Mouse (Mus musculus) embryonic facial prominence, embryonic 12.5 days (tissue): ENCODE measurements around the gene Mrps5. TPM values are rescaled to one million over a fixed set of nuclear protein-coding genes. Genes with fewer than 3 reads are reported as not detected.
"Not testable (repeated sequence)": the region's sequence is repeated elsewhere in the genome, so short reads cannot be mapped to it uniquely, and the experiment has no call there.

ENCODE experiments used
- ATAC-seq: fragments of 200-750 bp; cut with Nextera tagmentation; 2 replicates; pipeline ENCODE4 v1.8.0; 2017; ENCODE audit not compliant: insufficient number of reproducible peaks, insufficient read depth, low FRiP score, low TSS enrichment
- H3K27ac ChIP-seq: fragments of 300-500 bp; sonication (generic); 2 replicates; pipeline ENCODE4 v1.5.1; 2016; ENCODE audit warnings: mild to moderate bottlenecking
- H3K27me3 ChIP-seq: fragments of 300-500 bp; sonication (generic); 2 replicates; pipeline ENCODE4 v1.6.1; 2016; ENCODE audit warnings: mild to moderate bottlenecking, moderate library complexity
- H3K36me3 ChIP-seq: fragments of 300-500 bp; sonication (generic); 2 replicates; pipeline ENCODE4 v1.6.1; 2016; ENCODE audit warnings: mild to moderate bottlenecking
- H3K4me1 ChIP-seq: fragments of 300-500 bp; sonication (generic); 2 replicates; pipeline ENCODE4 v1.6.1; 2016
- H3K4me2 ChIP-seq: fragments of 300-500 bp; sonication (generic); replicated peaks from 2 replicates; pipeline ENCODE4 v1.6.1; 2016; ENCODE audit warnings: mild to moderate bottlenecking, moderate library complexity
- H3K4me3 ChIP-seq: fragments of 300-500 bp; sonication (generic); 2 replicates; pipeline ENCODE4 v1.5.1; 2016; ENCODE audit warnings: mild to moderate bottlenecking
- H3K9ac ChIP-seq: fragments of 300-500 bp; sonication (generic); 2 replicates; pipeline ENCODE4 v1.6.1; 2016; ENCODE audit warnings: mild to moderate bottlenecking, moderate library complexity
- H3K9me3 ChIP-seq: fragments of 300-500 bp; sonication (generic); 2 replicates; pipeline ENCODE4 v1.6.1; 2016; ENCODE audit warnings: mild to moderate bottlenecking, moderate library complexity
- WGBS: fragments of 180-500 bp; shearing (Covaris S2); methylation state at CpG from one replicate; pipeline ENCODE4 v1.1.7; 2016; 5-methylcytosine and 5-hydroxymethylcytosine counted together
- polyA plus RNA-seq: library from polyadenylated mRNA; unstranded; fragments of >200 nt; fragmentation: Nextera tagmentation; extraction: Ambion mirVana; gene quantifications from 2 replicates; pipeline ENCODE4 v1.2.1, GENCODE M21; 2016

The Mrps5 gene
- polyA plus RNA-seq, 1 experiment from 2014 or later = 139 TPM

DNA sequence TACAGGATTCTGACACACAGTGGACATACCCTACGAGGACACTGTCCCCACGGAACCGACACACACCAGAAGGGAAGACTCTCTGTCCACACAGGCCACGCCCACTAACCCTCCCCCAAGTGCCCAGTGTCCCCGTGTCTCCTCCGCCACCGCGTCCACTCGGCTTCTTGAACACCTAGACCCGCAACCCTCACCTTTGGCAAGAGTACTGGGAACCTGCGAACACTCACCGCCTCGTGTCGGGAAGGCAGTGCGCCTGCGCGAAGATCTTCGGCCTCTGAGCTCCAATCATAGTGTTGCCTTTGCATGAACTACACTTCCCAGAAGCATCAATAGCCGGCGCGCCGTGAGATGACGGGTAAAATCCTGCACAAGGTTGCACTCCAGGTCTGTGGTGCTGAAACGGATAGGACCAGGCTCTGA is 2.6 kb upstream of the Mrps5 start:
- Histone ChIP-seq H3K27me3 (no peaks in the 10 kb centered on the region), H3K9ac (peak overlapping the region; percentile 66), H3K4me3 (peak overlapping the region; percentile 71), H3K4me1 (peaks cover 29% of the 10 kb centered on the region), H3K27ac (no peak overlapping the region), H3K9me3 (no peaks in the 10 kb centered on the region), H3K4me2 (peak overlapping the region; percentile 62), H3K36me3 (no peaks in the 10 kb centered on the region; the same call in 1 of the 2 replicates)
- WGBS = under 1% methylated on average over 24 of the region's 24 CpGs
- ATAC-seq = peak; percentile 78

DNA sequence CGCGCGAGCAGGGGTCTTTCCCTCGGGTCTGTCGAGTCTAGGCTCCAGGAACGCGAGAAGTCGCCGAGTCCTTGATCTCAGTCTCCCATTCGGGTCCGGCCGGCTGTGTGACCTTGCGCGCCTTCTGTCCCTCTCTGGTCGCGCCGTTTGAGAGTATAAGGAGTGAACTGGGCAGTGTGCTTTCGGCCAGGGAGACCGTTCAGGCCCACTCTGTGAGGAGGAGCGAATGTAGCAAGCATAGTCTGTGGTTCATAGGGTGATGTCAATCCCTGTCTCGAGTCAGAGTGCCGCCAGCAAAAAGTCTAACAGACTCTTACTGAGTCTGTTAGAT is 457 bp downstream of the Mrps5 start:
- Histone ChIP-seq H3K27me3 (no peaks in the 10 kb centered on the region), H3K4me1 (peaks cover 29% of the 10 kb centered on the region), H3K36me3 (peaks cover under 1% of the 10 kb centered on the region; the same call in 1 of the 2 replicates), H3K4me3 (peak overlapping the region; percentile 94), H3K27ac (peak overlapping the region; percentile 82), H3K9me3 (no peaks in the 10 kb centered on the region), H3K9ac (peak overlapping the region; percentile 80), H3K4me2 (peak overlapping the region; percentile 77)
- WGBS = under 1% methylated on average over 22 of the region's 22 CpGs
- ATAC-seq = no peak; the same call in 1 of the 2 replicates

DNA sequence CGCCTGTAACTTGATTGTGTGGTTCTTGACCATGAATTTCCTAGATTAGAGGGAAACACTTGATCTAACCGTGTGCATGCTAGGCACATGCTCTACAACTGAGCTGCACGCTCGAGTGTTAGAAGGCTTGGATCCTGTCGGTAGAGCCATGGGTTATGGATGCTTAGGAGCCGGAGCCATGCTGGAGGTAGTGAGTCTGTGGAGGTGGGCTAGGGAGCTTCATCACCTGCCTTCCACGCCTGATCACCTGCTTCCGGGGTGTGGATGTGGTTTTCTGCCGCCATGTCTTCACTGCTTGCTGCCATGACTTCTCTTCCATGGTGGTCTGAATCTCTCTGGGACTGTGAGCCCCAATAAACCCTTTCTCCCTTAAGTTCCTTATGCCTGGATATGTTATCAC is 1.9 kb downstream of the Mrps5 start:
- Histone ChIP-seq H3K36me3 (peaks cover 13% of the 10 kb centered on the region), H3K4me3 (no peak overlapping the region), H3K9me3 (no peaks in the 10 kb centered on the region), H3K9ac (no peak overlapping the region), H3K4me2 (no peak overlapping the region), H3K27me3 (no peaks in the 10 kb centered on the region), H3K4me1 (peaks cover 22% of the 10 kb centered on the region), H3K27ac (no peak overlapping the region)
- 92% methylated on average over 9 of the region's 9 CpGs for WGBS
- ATAC-seq = no peak

DNA sequence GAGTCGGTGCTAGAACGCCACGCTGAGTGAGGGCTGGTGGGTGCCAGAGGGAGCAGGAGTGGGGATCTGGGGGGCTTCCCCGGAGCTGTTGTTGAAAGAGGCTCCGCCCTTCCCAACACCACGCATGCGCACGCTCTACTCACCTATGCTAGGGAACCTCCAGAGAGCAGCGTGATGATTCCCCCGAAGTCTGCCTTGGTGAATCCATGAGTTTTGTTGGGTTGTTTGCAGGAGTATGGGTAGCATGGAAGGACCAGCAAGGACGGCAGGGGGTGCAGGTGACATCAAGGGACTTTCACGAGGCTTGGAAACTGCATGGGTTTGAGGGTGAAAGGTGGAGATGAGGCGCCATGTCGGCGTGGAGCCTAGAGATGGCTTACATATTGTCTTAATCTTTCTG is 3.2 kb downstream of the Mrps5 start:
- ATAC-seq = no peak
- Histone ChIP-seq H3K4me3 (no peak overlapping the region), H3K4me2 (no peak overlapping the region), H3K4me1 (peaks cover 17% of the 10 kb centered on the region), H3K27me3 (no peaks in the 10 kb centered on the region), H3K9me3 (no peaks in the 10 kb centered on the region), H3K9ac (no peak overlapping the region), H3K36me3 (peaks cover 24% of the 10 kb centered on the region), H3K27ac (no peak overlapping the region)
- WGBS = 78% methylated on average over 15 of the region's 15 CpGs

DNA sequence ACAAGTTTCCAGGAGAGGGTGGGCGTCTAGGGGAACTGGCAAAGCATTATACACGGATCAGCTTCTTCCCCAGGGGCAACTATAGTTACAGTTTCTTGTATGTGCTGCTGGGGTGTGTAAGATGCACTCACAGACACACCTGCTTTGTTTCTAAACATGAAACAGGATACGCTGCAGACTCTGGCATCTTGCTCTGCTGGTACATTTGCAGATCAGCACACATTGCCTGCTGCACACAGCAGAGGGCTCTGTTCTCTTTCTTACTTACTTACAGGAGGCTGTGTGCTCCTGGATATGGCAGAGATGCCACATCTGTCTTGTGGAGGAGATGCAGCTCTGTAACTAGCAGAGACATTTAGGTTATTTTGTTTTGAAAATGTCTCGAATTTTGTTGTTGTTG is 3.8 kb downstream of the Mrps5 start:
- peaks cover 30% of the 10 kb centered on the region for H3K36me3 ChIP-seq
- 62% methylated on average over 4 of the region's 4 CpGs for WGBS
- ATAC-seq = no peak
- no peak overlapping the region for H3K4me3 ChIP-seq
- no peak overlapping the region for H3K27ac ChIP-seq
- no peaks in the 10 kb centered on the region for H3K27me3 ChIP-seq
- H3K9me3 ChIP-seq = no peaks in the 10 kb centered on the region
- H3K4me2 ChIP-seq = no peak overlapping the region
- H3K9ac ChIP-seq = no peak overlapping the region
- H3K4me1 ChIP-seq = peaks cover 17% of the 10 kb centered on the region

DNA sequence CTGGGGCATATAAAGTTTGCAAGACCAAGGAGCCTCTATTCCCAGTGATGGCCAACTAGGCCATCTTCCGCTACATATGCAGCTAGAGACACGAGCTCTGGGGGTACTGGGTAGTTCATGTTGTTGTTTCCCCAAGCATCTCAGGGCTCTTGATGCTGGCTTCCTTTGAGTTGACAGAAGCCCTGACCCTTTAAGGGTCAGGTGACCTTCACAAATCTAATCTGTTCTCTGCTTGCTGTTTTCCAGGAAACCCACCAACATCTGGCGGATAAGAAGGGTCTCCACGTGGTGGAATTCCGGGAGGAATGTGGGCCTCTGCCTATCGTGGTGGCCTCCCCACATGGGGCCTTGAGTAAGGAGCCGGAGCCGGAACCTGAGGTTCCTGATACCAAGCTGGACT is 16.4 kb downstream of the Mrps5 start:
- not testable (repeated sequence) for H3K9me3 ChIP-seq, ATAC-seq, H3K4me2 ChIP-seq

GRCm38 (mm10) chr2:127605203-127605602 is 18.2 kb downstream of the Mrps5 start:
- Histone ChIP-seq H3K4me2 (no peak overlapping the region), H3K9ac (no peak overlapping the region), H3K27me3 (no peaks in the 10 kb centered on the region), H3K4me1 (peaks cover 12% of the 10 kb centered on the region), H3K4me3 (no peak overlapping the region), H3K9me3 (no peaks in the 10 kb centered on the region), H3K36me3 (peaks cover 51% of the 10 kb centered on the region), H3K27ac (no peak overlapping the region)
- 92% methylated on average over 3 of the region's 3 CpGs for WGBS
- no peak for ATAC-seq

More for the DNA sequence above, 16.4 kb downstream of the Mrps5 start:
- 77% methylated on average over 6 of the region's 8 CpGs for WGBS
- peaks cover 68% of the 10 kb centered on the region for H3K36me3 ChIP-seq
- not testable (repeated sequence) for H3K27me3 ChIP-seq, H3K4me1 ChIP-seq, H3K9ac ChIP-seq, H3K27ac ChIP-seq, H3K4me3 ChIP-seq

DNA sequence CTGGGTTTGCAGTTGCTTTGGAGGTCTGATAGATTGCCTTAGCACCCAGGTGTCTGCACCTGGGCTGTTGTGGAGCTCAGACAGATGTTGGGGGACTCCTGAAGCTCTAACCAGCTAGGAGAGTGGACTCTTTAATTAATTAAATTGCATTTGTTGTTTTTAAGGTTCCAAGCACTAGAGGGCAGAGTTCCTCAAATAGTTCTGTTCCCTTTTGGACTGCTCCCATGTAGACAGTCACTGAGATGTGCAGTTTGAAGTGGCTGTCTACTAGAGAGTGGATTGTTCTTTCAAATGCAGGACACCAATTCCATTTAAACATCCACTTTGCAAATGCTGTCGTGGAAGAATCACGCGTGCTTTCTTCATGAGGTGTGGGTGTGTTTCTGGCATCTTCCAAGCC is 21.2 kb downstream of the Mrps5 start:
- Histone ChIP-seq H3K27ac (no peak overlapping the region), H3K9ac (no peak overlapping the region), H3K4me1 (peaks cover 12% of the 10 kb centered on the region), H3K9me3 (no peaks in the 10 kb centered on the region), H3K27me3 (no peaks in the 10 kb centered on the region), H3K36me3 (peaks cover 26% of the 10 kb centered on the region), H3K4me3 (no peak overlapping the region), H3K4me2 (no peak overlapping the region)
- no peak for ATAC-seq
- WGBS = 47% methylated on average over 3 of the region's 3 CpGs

- Histone ChIP-seq H3K4me1 (peaks cover 12% of the 10 kb centered on the region), H3K27me3 (no peaks in the 10 kb centered on the region), H3K9me3 (no peaks in the 10 kb centered on the region), H3K27ac (no peak overlapping the region), H3K36me3 (peaks cover 25% of the 10 kb centered on the region), H3K9ac (no peak overlapping the region), H3K4me3 (no peak overlapping the region), H3K4me2 (no peak overlapping the region)
- WGBS = 5% methylated on average over 5 of the region's 5 CpGs
- peak; percentile 71; the same call in 1 of the 2 replicates for ATAC-seq
Measured at GRCm38 (mm10) chr2:127608986-127609385, 22.0 kb downstream of the Mrps5 start.

DNA sequence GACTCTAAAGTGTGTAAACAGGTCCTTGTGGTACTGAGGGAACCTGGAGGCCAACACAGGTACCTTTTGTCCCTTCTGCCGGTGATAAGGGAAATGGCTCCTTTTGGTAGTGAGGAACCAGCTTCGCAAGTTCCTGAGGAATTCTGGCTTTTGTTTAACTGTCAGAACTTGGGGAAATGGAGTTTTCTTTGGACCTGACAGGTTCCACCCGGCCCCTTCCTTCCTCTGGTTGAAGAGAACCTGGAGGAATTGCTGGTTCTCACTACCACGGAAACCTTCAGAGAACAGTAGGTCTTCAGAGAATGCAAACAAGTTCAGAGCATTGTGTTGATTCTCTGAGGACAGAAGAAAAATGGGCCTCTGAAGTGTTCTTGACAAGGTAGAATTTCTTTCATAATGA is 24.4 kb downstream of the Mrps5 start:
- Histone ChIP-seq H3K27me3 (no peaks in the 10 kb centered on the region), H3K9ac (no peak overlapping the region), H3K27ac (no peak overlapping the region), H3K4me1 (peaks cover 12% of the 10 kb centered on the region), H3K4me3 (no peak overlapping the region), H3K9me3 (no peaks in the 10 kb centered on the region), H3K36me3 (0 out of 2 replicates have a peak, but pooled peaks cover under 1% of the 10 kb centered on the region), H3K4me2 (no peak overlapping the region)
- WGBS = 82% methylated on average over 4 of the region's 4 CpGs
- no peak for ATAC-seq

GRCm38 (mm10) chr2:127612288-127612687 is 25.3 kb downstream of the Mrps5 start:
- H3K27me3 ChIP-seq = no peaks in the 10 kb centered on the region
- no peak overlapping the region for H3K9ac ChIP-seq
- peaks cover 12% of the 10 kb centered on the region for H3K4me1 ChIP-seq
- no peak overlapping the region for H3K27ac ChIP-seq
- no peaks in the 10 kb centered on the region for H3K9me3 ChIP-seq
- ATAC-seq = no peak
- H3K4me3 ChIP-seq = no peak overlapping the region
- 88% methylated on average over 4 of the region's 4 CpGs for WGBS
- no peaks in the 10 kb centered on the region for H3K36me3 ChIP-seq
- no peak overlapping the region for H3K4me2 ChIP-seq

DNA sequence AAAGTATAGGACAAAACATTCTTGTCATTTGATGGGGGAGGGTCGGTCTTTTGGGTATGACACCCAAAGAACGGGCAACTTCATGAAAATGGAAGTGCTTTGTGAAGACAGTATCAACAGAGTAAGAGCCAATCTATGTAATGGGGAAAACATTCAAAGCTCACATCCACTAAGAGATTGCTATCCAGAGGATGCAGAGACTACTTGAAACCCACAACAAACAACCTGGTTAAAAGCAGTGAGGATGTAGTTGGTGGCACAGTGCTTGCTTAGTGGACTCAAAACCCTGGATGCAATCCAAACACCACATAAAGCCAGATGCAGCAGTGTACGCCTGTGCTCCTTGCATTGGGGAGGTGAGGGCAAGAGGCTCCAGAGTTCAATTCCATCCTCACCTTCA is 32.3 kb downstream of the Mrps5 start:
- no peaks in the 10 kb centered on the region for H3K9me3 ChIP-seq
- H3K9ac ChIP-seq = no peak overlapping the region
- H3K4me1 ChIP-seq = no peaks in the 10 kb centered on the region
- WGBS = 82% methylated on average over 3 of the region's 3 CpGs
- no peak overlapping the region for H3K4me2 ChIP-seq
- no peaks in the 10 kb centered on the region for H3K36me3 ChIP-seq
- ATAC-seq = no peak
- H3K27ac ChIP-seq = no peak overlapping the region
- H3K27me3 ChIP-seq = no peaks in the 10 kb centered on the region
- H3K4me3 ChIP-seq = no peak overlapping the region

- Histone ChIP-seq H3K4me2 (no peak overlapping the region), H3K27ac (no peak overlapping the region), H3K27me3 (no peaks in the 10 kb centered on the region), H3K4me3 (no peak overlapping the region), H3K36me3 (no peaks in the 10 kb centered on the region), H3K9me3 (no peaks in the 10 kb centered on the region), H3K9ac (no peak overlapping the region), H3K4me1 (no peaks in the 10 kb centered on the region)
- no peak for ATAC-seq
- WGBS = 50% methylated on average over 3 of the region's 3 CpGs
Measured at GRCm38 (mm10) chr2:127622065-127622464, 35.0 kb downstream of the Mrps5 start.
